Mouse (Mus musculus) stomach, embryonic 16.5 days (tissue): ENCODE data around the gene Cabcoco1. TPM values are rescaled to one million over a fixed set of nuclear protein-coding genes. Genes with fewer than 3 reads are reported as not detected.

Source experiments
- ATAC-seq: fragments of 200-750 bp; cut with Nextera tagmentation; 2 replicates; pipeline ENCODE4 v1.8.0; 2017; ENCODE audit warnings: moderate number of reproducible peaks, moderate TSS enrichment; ENCODE audit not compliant: insufficient read depth, low FRiP score
- H3K27ac ChIP-seq: fragments of 300-500 bp; sonication (generic); 2 replicates; pipeline ENCODE4 v1.5.1; 2014; ENCODE audit warnings: low read length
- H3K27me3 ChIP-seq: fragments of 300-500 bp; sonication (generic); 2 replicates; pipeline ENCODE4 v1.6.1; 2014; ENCODE audit warnings: low read length, control low read depth, mixed read lengths; ENCODE audit not compliant: control insufficient read depth, insufficient read depth
- H3K36me3 ChIP-seq: fragments of 300-500 bp; sonication (generic); 2 replicates; pipeline ENCODE4 v1.6.1; 2014; ENCODE audit warnings: low read length; ENCODE audit not compliant: control insufficient read depth, insufficient read depth
- H3K4me1 ChIP-seq: fragments of 300-500 bp; sonication (generic); 2 replicates; pipeline ENCODE4 v1.6.1; 2014; ENCODE audit warnings: low read length, control low read depth, mixed read lengths; ENCODE audit not compliant: control insufficient read depth, insufficient read depth
- H3K4me2 ChIP-seq: fragments of 300-500 bp; sonication (generic); 2 replicates; pipeline ENCODE4 v1.6.1; 2014; ENCODE audit warnings: low read depth, low read length, mixed read lengths
- H3K4me3 ChIP-seq: fragments of 300-500 bp; sonication (generic); replicated peaks from 2 replicates; pipeline ENCODE4 v1.5.1; 2014; ENCODE audit warnings: mild to moderate bottlenecking, low read length
- H3K9ac ChIP-seq: fragments of 300-500 bp; sonication (generic); 2 replicates; pipeline ENCODE4 v1.6.1; 2014; ENCODE audit warnings: low read length
- H3K9me3 ChIP-seq: fragments of 300-500 bp; sonication (generic); replicated peaks from 2 replicates; pipeline ENCODE4 v1.6.1; 2016; ENCODE audit warnings: low read length, control low read depth; ENCODE audit not compliant: control insufficient read depth
- WGBS: fragments of 180-500 bp; shearing (Covaris S2); extraction: QIAGEN DNeasy Blood & Tissue Kit; methylation state at CpG from one replicate; pipeline ENCODE4 v1.1.7; 2014; 5-methylcytosine and 5-hydroxymethylcytosine counted together
- polyA plus RNA-seq: library from polyadenylated mRNA; unstranded; fragments of >200 nt; fragmentation: Nextera tagmentation; extraction: Ambion mirVana; gene quantifications from 2 replicates; pipeline ENCODE4 v1.2.1, GENCODE M21; 2015

Gene Cabcoco1
- polyA plus RNA-seq, 1 experiment from 2014 or later: 3.0 TPM

DNA sequence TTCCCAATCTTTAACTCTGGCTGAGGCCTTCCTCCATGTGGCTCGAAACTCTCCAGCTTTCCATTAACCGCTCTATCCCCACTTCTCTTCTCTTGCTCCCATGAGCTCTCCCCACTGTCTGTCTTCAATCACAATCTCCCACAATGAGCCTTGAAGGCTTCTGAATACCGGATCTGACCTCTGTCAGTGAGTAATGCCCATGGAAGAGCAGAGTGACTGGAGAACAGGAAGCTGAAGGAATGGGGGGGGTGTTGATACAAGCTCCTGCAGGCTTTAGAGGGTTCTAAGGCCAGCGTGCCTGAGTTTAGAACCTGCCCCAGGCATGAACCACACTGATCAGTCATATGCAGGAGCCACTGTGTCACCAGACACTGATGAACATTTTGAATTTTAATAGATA, 150.1 kb downstream of the Cabcoco1 start:
- no peak for ATAC-seq
- Histone ChIP-seq H3K4me1 (no peaks in the 10 kb centered on the region), H3K9me3 (no peaks in the 10 kb centered on the region), H3K9ac (no peak overlapping the region), H3K4me3 (no peak overlapping the region), H3K27ac (no peak overlapping the region), H3K36me3 (no peaks in the 10 kb centered on the region), H3K4me2 (no peak overlapping the region), H3K27me3 (no peaks in the 10 kb centered on the region)
- 57% methylated on average over 4 of the region's 4 CpGs for WGBS

DNA sequence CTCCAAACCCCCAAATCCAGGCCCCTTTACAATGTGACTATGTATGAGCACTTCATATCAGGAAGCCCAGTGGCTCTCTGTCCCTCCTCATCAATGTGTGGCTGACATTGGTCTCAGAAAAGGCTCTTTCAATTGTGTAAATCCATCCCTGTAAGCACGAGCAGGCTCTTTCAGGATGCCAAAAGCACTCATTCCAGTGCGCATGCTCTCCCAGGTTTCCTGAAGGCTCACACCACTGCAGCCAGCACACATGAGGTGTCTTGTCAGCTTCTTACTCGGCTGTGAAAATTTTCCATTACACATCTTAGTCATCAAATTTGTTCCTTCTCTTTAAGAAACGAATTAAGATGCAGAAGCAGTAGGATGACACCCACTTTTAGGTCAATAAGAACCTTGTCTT, 152.9 kb downstream of the Cabcoco1 start:
- 81% methylated on average over 4 of the region's 4 CpGs for WGBS
- ATAC-seq: no peak
- no peak overlapping the region for H3K4me2 ChIP-seq
- no peaks in the 10 kb centered on the region for H3K36me3 ChIP-seq
- H3K9me3 ChIP-seq: peaks cover 4% of the 10 kb centered on the region; the same call in 1 of the 2 replicates
- no peak overlapping the region for H3K4me3 ChIP-seq
- no peak overlapping the region for H3K9ac ChIP-seq
- no peak overlapping the region for H3K27ac ChIP-seq
- H3K27me3 ChIP-seq: no peaks in the 10 kb centered on the region
- no peaks in the 10 kb centered on the region for H3K4me1 ChIP-seq

DNA sequence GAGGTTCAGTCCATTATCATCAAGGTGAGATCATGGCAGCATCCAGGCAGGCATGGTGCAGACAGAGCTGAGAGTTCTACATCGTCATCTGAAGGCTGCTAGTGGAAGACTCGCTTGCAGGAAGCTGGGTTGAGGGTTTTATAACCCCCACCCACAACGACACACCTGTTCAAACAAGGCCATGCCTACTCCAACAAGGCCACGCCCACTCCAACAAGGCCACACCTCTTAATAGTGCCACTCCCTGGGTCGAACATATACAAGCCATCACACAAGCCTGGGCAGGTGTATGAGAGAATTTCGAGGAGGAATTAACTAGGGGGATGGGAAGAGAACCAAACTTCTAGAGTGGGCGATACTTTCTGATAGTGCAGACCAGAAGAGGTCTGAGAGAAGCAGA, 153.6 kb downstream of the Cabcoco1 start:
- ATAC-seq: no peak
- no peaks in the 10 kb centered on the region for H3K36me3 ChIP-seq
- H3K9ac ChIP-seq: no peak overlapping the region
- no peak overlapping the region for H3K4me2 ChIP-seq
- H3K27ac ChIP-seq: no peak overlapping the region
- H3K27me3 ChIP-seq: no peaks in the 10 kb centered on the region
- H3K4me3 ChIP-seq: no peak overlapping the region
- 64% methylated on average over 7 of the region's 7 CpGs for WGBS
- no peaks in the 10 kb centered on the region for H3K4me1 ChIP-seq
- peaks cover 4% of the 10 kb centered on the region; the same call in 1 of the 2 replicates for H3K9me3 ChIP-seq

Other genes with a start within 250 kb of the Cabcoco1 start
- 12.2 and 12.8 TPM in 2 replicates for gene Tmem26, start 181.8 kb upstream of the Cabcoco1 start, polyA plus RNA-seq